Mouse (Mus musculus) right cerebral cortex, adult 18-20 months (tissue): ENCODE data around the gene Trappc3.

Source experiments
- DNase-seq: peaks from one replicate; pipeline ENCODE4 v3.0.0; 2022; ENCODE audit warnings: mixed read lengths

The Trappc3 gene

GRCm38 (mm10) chr4:126281706-126282105, 19.6 kb downstream of the Trappc3 start:
- no peak for DNase-seq

GRCm38 (mm10) chr4:126283582-126283981, 21.5 kb downstream of the Trappc3 start:
- DNase-seq: no peak

GRCm38 (mm10) chr4:126286492-126286891, 24.4 kb downstream of the Trappc3 start, which contains the start of gene Col8a2:
Gene Col8a2 (plus strand): TSS chr4:126286793.
- no peak for DNase-seq

- DNase-seq: no peak
These were observed 25.3 kb downstream of the Trappc3 start for GRCm38 (mm10) chr4:126287302-126287995.

- DNase-seq: no peak
These were observed 26.1 kb downstream of the Trappc3 start for GRCm38 (mm10) chr4:126288085-126288666.

GRCm38 (mm10) chr4:126290314-126290713, 28.2 kb downstream of the Trappc3 start:
- no peak for DNase-seq

- DNase-seq: no peak
These were observed 29.1 kb downstream of the Trappc3 start for GRCm38 (mm10) chr4:126291196-126291595.

GRCm38 (mm10) chr4:126295152-126295551, 33.0 kb downstream of the Trappc3 start:
- no peak for DNase-seq

- no peak for DNase-seq
These were observed 33.8 kb downstream of the Trappc3 start for GRCm38 (mm10) chr4:126295937-126296336.

- DNase-seq: peak; percentile 43
These were observed 34.5 kb downstream of the Trappc3 start for GRCm38 (mm10) chr4:126296617-126297101.

GRCm38 (mm10) chr4:126300916-126301583, 38.9 kb downstream of the Trappc3 start:
- DNase-seq: no peak

GRCm38 (mm10) chr4:126301584-126302309, 39.6 kb downstream of the Trappc3 start:
- DNase-seq: no peak

GRCm38 (mm10) chr4:126303877-126304276, 41.8 kb downstream of the Trappc3 start:
- DNase-seq: no peak

- DNase-seq: no peak
These were observed 43.3 kb downstream of the Trappc3 start for GRCm38 (mm10) chr4:126305428-126305827.

GRCm38 (mm10) chr4:126306058-126306457, 43.9 kb downstream of the Trappc3 start:
- DNase-seq: no peak

GRCm38 (mm10) chr4:126306827-126307226, 44.7 kb downstream of the Trappc3 start:
- no peak for DNase-seq

GRCm38 (mm10) chr4:126309211-126309921, 47.2 kb downstream of the Trappc3 start:
- no peak for DNase-seq

- DNase-seq: peak; percentile 76
These were observed 47.8 kb downstream of the Trappc3 start for GRCm38 (mm10) chr4:126309922-126310309.

- no peak for DNase-seq
These were observed 48.2 kb downstream of the Trappc3 start for GRCm38 (mm10) chr4:126310344-126310743.

GRCm38 (mm10) chr4:126311566-126312200, 49.6 kb downstream of the Trappc3 start:
- no peak for DNase-seq

GRCm38 (mm10) chr4:126313202-126313601, 51.1 kb downstream of the Trappc3 start:
- DNase-seq: no peak

- no peak for DNase-seq
These were observed 52.3 kb downstream of the Trappc3 start for GRCm38 (mm10) chr4:126314393-126314792.
